Mouse (Mus musculus) liver, postnatal 0 days (tissue): ENCODE results near the gene Mvd. TPM values are rescaled to one million over a fixed set of nuclear protein-coding genes. Genes with fewer than 3 reads are reported as not detected.
A peak's percentile ranks its signal among the peaks of the same experiment; 100 is the strongest.

Source experiments
- ATAC-seq: fragments of 200-750 bp; cut with Nextera tagmentation; 2 replicates; pipeline ENCODE4 v1.8.0; 2017; ENCODE audit warnings: mild to moderate bottlenecking, moderate library complexity
- DNase-seq: peaks from one replicate; pipeline ENCODE4 v3.0.0-alpha.2; 2016
- H3K27ac ChIP-seq: fragments of 300-500 bp; sonication (generic); 2 replicates; pipeline ENCODE4 v1.5.1; 2014; ENCODE audit warnings: antibody characterized with exemption, moderate library complexity, mild to moderate bottlenecking, low read depth
- H3K27me3 ChIP-seq: fragments of 300-500 bp; sonication (generic); 2 replicates; pipeline ENCODE4 v1.6.1; 2014; ENCODE audit warnings: low read length, control low read depth, mixed read lengths; ENCODE audit not compliant: insufficient read depth
- H3K36me3 ChIP-seq: fragments of 300-500 bp; sonication (generic); replicated peaks from 2 replicates; pipeline ENCODE4 v1.6.1; 2014; ENCODE audit warnings: mild to moderate bottlenecking, control low read depth, low read length, moderate library complexity, mixed read lengths; ENCODE audit not compliant: insufficient read depth
- H3K4me1 ChIP-seq: fragments of 300-500 bp; sonication (generic); 2 replicates; pipeline ENCODE4 v1.6.1; 2014; ENCODE audit warnings: antibody characterized with exemption, mild to moderate bottlenecking, control low read depth; ENCODE audit not compliant: insufficient read depth
- H3K4me2 ChIP-seq: fragments of 300-500 bp; sonication (generic); 2 replicates; pipeline ENCODE4 v1.6.1; 2014; ENCODE audit warnings: low read depth, mild to moderate bottlenecking, low read length, moderate library complexity, mixed read lengths
- H3K4me3 ChIP-seq: fragments of 300-500 bp; sonication (generic); 2 replicates; pipeline ENCODE4 v1.5.1; 2014; ENCODE audit warnings: low read depth, low read length
- H3K9ac ChIP-seq: fragments of 300-500 bp; sonication (generic); replicated peaks from 2 replicates; pipeline ENCODE4 v1.6.1; 2014; ENCODE audit warnings: mild to moderate bottlenecking, moderate library complexity
- H3K9me3 ChIP-seq: fragments of 300-500 bp; sonication (generic); 2 replicates; pipeline ENCODE4 v1.6.1; 2016; ENCODE audit warnings: mild to moderate bottlenecking, control low read depth, low read length, mixed read lengths
- CTCF ChIP-seq: sonication (generic); IDR thresholded peaks from 2 replicates; pipeline ENCODE4 v1.5.1; 2016; ENCODE audit warnings: antibody characterized with exemption, low read depth
- EP300 ChIP-seq: IDR thresholded peaks from 2 replicates; pipeline ENCODE4 v1.6.1; 2016; ENCODE audit warnings: antibody characterized with exemption, low read depth, mild to moderate bottlenecking
- WGBS: fragments of 180-500 bp; shearing (Covaris S2); extraction: QIAGEN DNeasy Blood & Tissue Kit; methylation state at CpG from one replicate; pipeline ENCODE4 v1.1.7; 2014; ENCODE audit not compliant: insufficient replicate concordance; 5-methylcytosine and 5-hydroxymethylcytosine counted together
- polyA plus RNA-seq: library from polyadenylated mRNA; unstranded; fragments of >200 nt; fragmentation: Nextera tagmentation; extraction: Ambion mirVana; gene quantifications from 2 replicates; pipeline ENCODE4 v1.2.1, GENCODE M21; 2015

Gene Mvd
- polyA plus RNA-seq, 1 experiment from 2014 or later, result 4.9 TPM

DNA sequence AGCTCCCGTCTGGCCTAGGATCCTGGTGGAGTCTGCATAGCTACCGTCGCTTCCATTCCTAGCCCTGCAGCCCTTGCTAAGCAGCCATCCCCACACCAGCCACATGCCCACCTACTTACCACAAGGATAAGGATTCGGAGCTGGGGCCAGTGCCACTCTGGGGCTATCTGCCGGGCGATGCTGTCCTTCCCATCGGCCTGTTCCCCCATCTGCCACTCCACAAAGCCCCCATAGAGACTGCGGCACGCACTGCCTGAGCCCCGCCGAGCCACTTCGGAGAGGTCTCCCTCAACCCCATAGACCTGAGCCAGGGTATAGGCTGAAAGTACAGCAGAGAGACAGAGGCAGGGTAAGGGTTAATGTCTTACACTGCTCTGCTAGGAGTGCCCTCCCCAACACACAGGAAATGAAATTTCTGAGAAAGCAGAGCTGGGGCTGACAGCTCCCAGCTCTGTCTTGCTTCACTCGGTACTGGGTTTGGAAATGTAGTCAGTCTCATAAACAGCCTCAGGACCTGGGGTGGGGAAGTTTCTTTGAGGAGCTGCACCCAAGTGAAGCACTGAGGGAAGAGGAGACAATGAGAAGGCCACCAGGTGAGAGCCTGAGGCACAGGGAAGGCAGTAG lies 5.4 kb downstream of the Mvd start:
- H3K4me2 ChIP-seq, result peak overlapping the region; percentile 44
- peak overlapping the region; percentile 31 for H3K27ac ChIP-seq

DNA sequence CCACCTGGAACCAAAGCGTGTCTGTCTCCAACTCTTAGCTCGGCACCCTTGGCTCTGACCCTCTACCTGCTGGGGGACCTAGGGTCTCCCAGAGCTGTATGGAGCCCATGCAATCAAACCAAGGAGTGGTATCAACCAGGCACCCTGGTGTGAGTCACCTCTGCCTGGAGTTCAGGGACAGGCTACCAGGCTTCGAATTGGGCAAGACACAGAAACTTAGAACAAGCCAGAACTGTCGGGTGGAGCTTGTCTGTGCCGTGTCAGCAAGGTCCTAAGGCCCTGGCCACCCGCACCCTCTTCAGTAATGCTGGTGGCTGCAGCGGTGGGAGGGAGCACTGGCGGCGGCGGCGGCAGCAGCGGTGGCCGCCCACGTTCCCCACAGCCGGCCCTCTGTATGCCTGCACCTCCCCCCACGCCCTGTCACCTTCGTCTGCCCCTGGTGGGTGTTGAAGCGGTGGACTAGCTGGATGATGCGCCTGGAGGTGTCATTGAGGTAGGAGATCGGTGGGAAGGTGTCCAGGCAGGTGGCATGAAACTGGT lies 6.6 kb downstream of the Mvd start:
- H3K27me3 ChIP-seq, result no peaks in the 10 kb centered on the region
- no peak overlapping the region for H3K4me3 ChIP-seq
- no peaks in the 10 kb centered on the region for H3K9me3 ChIP-seq
- no peak overlapping the region for H3K9ac ChIP-seq
- no peak for DNase-seq
- TF ChIP-seq CTCF (no peak), EP300 (no peak)
- no peak for ATAC-seq
- H3K4me2 ChIP-seq, result peak overlapping the region; percentile 44
- WGBS, result 62% methylated on average over 20 of the region's 20 CpGs
- H3K4me1 ChIP-seq, result peaks cover 21% of the 10 kb centered on the region
- no peak overlapping the region for H3K27ac ChIP-seq
- H3K36me3 ChIP-seq, result peaks cover 26% of the 10 kb centered on the region

More for the DNA sequence above, 5.4 kb downstream of the Mvd start:
- H3K4me3 ChIP-seq, result peak overlapping the region; percentile 19; the same call in 1 of the 2 replicates
- TF ChIP-seq CTCF (no peak), EP300 (no peak)
- no peaks in the 10 kb centered on the region for H3K27me3 ChIP-seq
- no peak overlapping the region for H3K9ac ChIP-seq
- no peak for DNase-seq
- H3K4me1 ChIP-seq, result peaks cover 16% of the 10 kb centered on the region
- WGBS, result 78% methylated on average over 13 of the region's 13 CpGs
- no peaks in the 10 kb centered on the region for H3K9me3 ChIP-seq
- peak; percentile 12; the same call in 1 of the 2 replicates for ATAC-seq
- H3K36me3 ChIP-seq, result peaks cover 26% of the 10 kb centered on the region

DNA sequence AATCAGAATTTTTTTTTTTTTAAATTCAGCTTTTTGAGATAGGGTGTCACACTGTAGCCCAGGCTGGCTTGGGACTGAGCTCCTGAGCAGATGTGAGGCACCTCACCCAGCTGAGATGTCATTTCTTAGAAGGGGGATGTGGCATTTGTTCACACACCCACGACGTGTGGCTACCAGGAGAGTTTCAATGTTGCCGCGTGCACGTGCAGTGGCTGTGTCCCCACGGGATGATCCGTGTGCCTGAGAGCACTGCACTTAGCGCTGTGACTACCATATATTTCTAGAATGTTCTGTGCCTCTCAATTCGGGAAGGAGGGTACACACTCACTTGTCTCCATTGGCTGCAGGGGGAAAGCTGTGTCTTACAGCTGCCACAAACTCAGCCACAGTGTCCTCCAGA lies 7.1 kb downstream of the Mvd start:
- no peak overlapping the region for H3K27ac ChIP-seq

DNA sequence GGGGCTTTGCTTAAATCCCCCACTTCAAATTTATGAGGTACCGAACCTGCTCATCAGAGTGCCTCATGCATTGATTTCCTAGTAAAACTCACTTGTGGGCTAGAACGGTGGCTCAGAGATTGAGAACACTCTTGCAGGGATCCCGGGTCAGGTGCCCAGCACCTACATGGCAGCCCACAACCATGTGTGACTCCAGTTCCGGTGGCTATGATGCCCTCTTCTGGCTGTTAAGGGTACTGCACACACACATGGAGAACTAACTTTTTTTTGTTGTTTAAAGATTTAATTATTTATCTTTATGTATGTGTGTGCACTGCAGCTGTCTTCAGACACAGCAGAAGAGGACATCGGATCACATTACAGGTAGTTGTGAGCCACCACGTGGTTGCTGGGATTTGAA lies 7.8 kb downstream of the Mvd start:
- H3K27me3 ChIP-seq, result no peaks in the 10 kb centered on the region
- WGBS, result 83% methylated on average over 6 of the region's 6 CpGs
- H3K9ac ChIP-seq, result no peak overlapping the region
- ATAC-seq, result no peak
- no peak overlapping the region for H3K4me3 ChIP-seq
- no peak overlapping the region for H3K27ac ChIP-seq
- H3K36me3 ChIP-seq, result peaks cover 26% of the 10 kb centered on the region
- TF ChIP-seq EP300, result no peak
- peak; percentile 59 for TF ChIP-seq CTCF
- H3K4me1 ChIP-seq, result peaks cover 28% of the 10 kb centered on the region
- H3K9me3 ChIP-seq, result no peaks in the 10 kb centered on the region
- no peak for DNase-seq
- H3K4me2 ChIP-seq, result no peak overlapping the region

More for the DNA sequence above, 7.1 kb downstream of the Mvd start:
- Histone ChIP-seq H3K9me3 (no peaks in the 10 kb centered on the region), H3K9ac (no peak overlapping the region), H3K27me3 (no peaks in the 10 kb centered on the region), H3K4me1 (peaks cover 23% of the 10 kb centered on the region), H3K4me2 (0 out of 2 replicates have a peak overlapping the region, but pooled peaks have one; percentile 44), H3K36me3 (peaks cover 26% of the 10 kb centered on the region), H3K4me3 (no peak overlapping the region)
- TF ChIP-seq CTCF (no peak), EP300 (no peak)
- WGBS, result 87% methylated on average over 9 of the region's 9 CpGs
- no peak for ATAC-seq
- no peak for DNase-seq

DNA sequence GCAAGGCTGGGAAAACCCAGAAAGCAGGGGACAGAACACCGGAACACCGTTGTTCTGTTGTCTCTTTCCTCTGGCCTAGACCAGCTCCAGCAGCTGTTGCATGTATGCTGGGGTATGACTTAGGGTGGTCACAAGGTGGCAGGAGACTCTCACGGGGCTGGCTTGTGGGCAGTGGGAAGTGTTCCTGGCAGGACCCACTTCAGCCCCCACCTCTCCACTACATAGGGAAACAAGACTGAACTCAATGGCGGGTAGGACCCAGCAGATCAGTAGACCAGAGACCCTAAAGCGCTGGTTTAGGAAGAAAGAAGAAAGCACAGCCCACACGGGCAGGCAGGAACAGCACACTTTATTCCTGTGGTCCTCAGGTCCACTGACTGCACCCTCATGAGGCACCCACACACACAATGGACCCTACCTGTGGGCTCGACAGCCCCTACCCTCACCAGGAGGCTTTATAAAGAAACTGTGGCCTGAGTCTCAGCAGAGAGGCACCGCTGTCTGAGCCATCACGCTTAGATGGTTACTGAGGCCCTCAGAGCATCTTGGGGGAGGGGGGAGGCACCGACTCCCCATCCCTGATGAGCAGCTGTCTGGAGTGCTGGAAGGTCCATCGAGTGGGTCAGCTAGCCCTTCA lies 9.8 kb downstream of the Mvd start:
- no peak; the same call in 1 of the 2 replicates for ATAC-seq
- TF ChIP-seq EP300 (no peak), CTCF (peak; percentile 56)
- Histone ChIP-seq H3K27me3 (no peaks in the 10 kb centered on the region), H3K4me1 (peaks cover 28% of the 10 kb centered on the region), H3K9ac (peak overlapping the region; percentile 76; the same call in 1 of the 2 replicates), H3K4me2 (peak overlapping the region; percentile 90), H3K27ac (peak overlapping the region; percentile 94), H3K4me3 (peak overlapping the region; percentile 66), H3K9me3 (no peaks in the 10 kb centered on the region), H3K36me3 (peaks cover 17% of the 10 kb centered on the region)
- no peak for DNase-seq
- 48% methylated on average over 11 of the region's 11 CpGs for WGBS
